Comparison of ENCODE assay signal across 8 mouse cellular contexts in the genomic region with DNA sequence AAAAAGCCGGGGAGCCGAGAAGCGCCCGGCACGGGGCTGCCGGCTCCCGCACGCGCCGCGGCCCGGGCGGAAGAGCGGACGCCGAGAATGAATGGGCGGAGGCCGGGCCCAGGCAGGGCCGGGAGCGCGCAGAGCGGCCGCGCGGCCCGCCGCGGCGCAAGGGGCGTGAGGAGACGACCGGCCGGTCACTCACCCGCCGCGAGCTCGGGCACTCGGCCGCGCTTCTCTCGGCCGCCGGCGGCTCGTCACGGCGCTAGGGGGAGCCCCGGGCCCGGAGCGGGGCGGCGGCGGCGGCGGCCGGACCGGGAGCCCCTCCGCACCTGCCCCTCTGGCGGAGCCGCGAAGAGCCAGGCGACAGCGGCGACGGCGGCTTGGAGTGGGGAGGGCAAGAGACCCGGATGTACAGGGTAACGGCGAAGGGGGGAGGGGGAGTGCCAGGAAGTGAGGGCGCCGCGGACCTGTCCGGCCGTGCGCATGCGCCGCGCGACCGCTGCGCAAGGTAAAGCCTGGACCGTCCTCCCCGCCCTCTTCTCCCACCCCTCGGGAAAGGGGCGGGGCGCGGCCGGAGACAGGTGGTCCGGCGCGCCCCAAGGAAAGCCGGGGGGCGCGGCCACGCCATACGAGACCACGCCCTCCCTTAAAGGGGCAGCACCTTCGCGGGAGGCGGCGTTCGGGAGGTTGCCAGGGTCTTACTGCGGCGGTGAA.
DNase-seq lines count a peak whose midpoint lies in the region; ATAC-seq and TF ChIP-seq lines count a peak whose summit lies in the region.

No protein-coding gene starts in this region.

- peak overlapping the region; percentile 95 for H3K27ac ChIP-seq in forebrain, embryonic 13.5 days
- peak overlapping the region; percentile 99 for H3K27ac ChIP-seq in liver, postnatal 0 days (ENCODE audit: low read depth)
- H3K27ac ChIP-seq in neural tube, embryonic 14.5 days (ENCODE audit: low read depth, low read length), result peak overlapping the region; percentile 93

- H3K4me1 ChIP-seq in E14TG2a.4 (replicated peaks; ENCODE audit: low read depth, low read length), result peaks cover 30% of the 10 kb centered on the region
- peaks cover 29% of the 10 kb centered on the region for H3K4me1 ChIP-seq in forebrain, embryonic 13.5 days
- peaks cover 26% of the 10 kb centered on the region for H3K4me1 ChIP-seq in liver, postnatal 0 days (ENCODE audit: insufficient read depth)
- H3K4me1 ChIP-seq in neural tube, embryonic 14.5 days (ENCODE audit: control insufficient read depth, insufficient read depth, low read length), result peaks cover 10% of the 10 kb centered on the region; the same call in 1 of the 2 replicates

- no peak for TF ChIP-seq EP300 in liver, postnatal 0 days (IDR thresholded peaks at IDR 0.05; ENCODE audit: low read depth)

- H3K36me3 ChIP-seq in E14TG2a.4 (ENCODE audit: insufficient read depth, low read length), result no peaks in the 10 kb centered on the region
- no peaks in the 10 kb centered on the region for H3K36me3 ChIP-seq in forebrain, embryonic 13.5 days (ENCODE audit: poor library complexity, severe bottlenecking)
- no peaks in the 10 kb centered on the region for H3K36me3 ChIP-seq in liver, postnatal 0 days (replicated peaks; ENCODE audit: insufficient read depth, low read length)
- no peaks in the 10 kb centered on the region for H3K36me3 ChIP-seq in neural tube, embryonic 14.5 days (ENCODE audit: control insufficient read depth, insufficient read depth, low read length)

- DNase-seq in c-Kit-positive CD71-positive TER-119-positive erythroid progenitor cells, embryonic 14.5 days (ENCODE audit: low spot score), result peak; percentile 91
- DNase-seq in heart, postnatal 10 days, result peak; percentile 93 to 95
- DNase-seq in large intestine, adult 2 months (ENCODE audit: low read depth, low spot score), result peak; percentile 73
- peak; percentile 96 for DNase-seq in liver, postnatal 0 days
- DNase-seq in testis, postnatal 10 days (ENCODE audit: low spot score), result peak; percentile 98

- peak; percentile 95 for ATAC-seq in forebrain, embryonic 13.5 days
- peak; percentile 93 for ATAC-seq in liver, postnatal 0 days
- peak; percentile 95 for ATAC-seq in neural tube, embryonic 14.5 days (ENCODE audit: low read depth)

- H3K4me2 ChIP-seq in forebrain, embryonic 13.5 days, result peak overlapping the region; percentile 67
- H3K4me2 ChIP-seq in liver, postnatal 0 days (ENCODE audit: low read depth, low read length), result peak overlapping the region; percentile 95
- H3K4me2 ChIP-seq in neural tube, embryonic 14.5 days (ENCODE audit: low read depth, low read length), result peak overlapping the region; percentile 57

- no peak for TF ChIP-seq CTCF in E14TG2a.4 (conservative IDR thresholded peaks at IDR 0.05; ENCODE audit: low read length)
- TF ChIP-seq CTCF in liver, postnatal 0 days (IDR thresholded peaks at IDR 0.05; ENCODE audit: low read depth), result no peak

- H3K9ac ChIP-seq in forebrain, embryonic 13.5 days, result peak overlapping the region; percentile 93
- H3K9ac ChIP-seq in liver, postnatal 0 days (replicated peaks), result peak overlapping the region; percentile 89
- peak overlapping the region; percentile 80 for H3K9ac ChIP-seq in neural tube, embryonic 14.5 days (replicated peaks; ENCODE audit: low read depth, low read length)

- peak overlapping the region; percentile 96 for H3K4me3 ChIP-seq in E14TG2a.4 (replicated peaks; ENCODE audit: low read length)
- peak overlapping the region; percentile 64 for H3K4me3 ChIP-seq in forebrain, embryonic 13.5 days
- H3K4me3 ChIP-seq in liver, postnatal 0 days (ENCODE audit: low read depth, low read length), result peak overlapping the region; percentile 92
- H3K4me3 ChIP-seq in neural tube, embryonic 14.5 days (ENCODE audit: low read depth, low read length), result peak overlapping the region; percentile 75

- under 1% methylated on average over 87 of the region's 104 CpGs for WGBS in forebrain, embryonic 13.5 days
- WGBS in large intestine, adult 2 months, result 1% methylated on average over 101 of the region's 104 CpGs
- under 1% methylated on average over 45 of the region's 104 CpGs for WGBS in liver, postnatal 0 days (ENCODE audit: insufficient replicate concordance)
- under 1% methylated on average over 84 of the region's 104 CpGs for WGBS in neural tube, embryonic 14.5 days

- no peaks in the 10 kb centered on the region for H3K27me3 ChIP-seq in E14TG2a.4 (ENCODE audit: insufficient read depth, low read length)
- no peaks in the 10 kb centered on the region for H3K27me3 ChIP-seq in forebrain, embryonic 13.5 days
- no peaks in the 10 kb centered on the region for H3K27me3 ChIP-seq in liver, postnatal 0 days (ENCODE audit: insufficient read depth, low read length)
- no peaks in the 10 kb centered on the region for H3K27me3 ChIP-seq in neural tube, embryonic 14.5 days (ENCODE audit: control insufficient read depth, insufficient read depth, low read length)

- intact Hi-C loops in heart, postnatal 10 days (cut with DNase I), result loop anchor here (2.0 kb wide), 1 partner anchor 63 kb away; a partner anchor contains a TSS

- no peaks in the 10 kb centered on the region for H3K9me3 ChIP-seq in E14TG2a.4 (ENCODE audit: low read length)
- H3K9me3 ChIP-seq in forebrain, embryonic 13.5 days (replicated peaks), result no peaks in the 10 kb centered on the region
- no peaks in the 10 kb centered on the region for H3K9me3 ChIP-seq in liver, postnatal 0 days (ENCODE audit: low read length)
- no peaks in the 10 kb centered on the region for H3K9me3 ChIP-seq in neural tube, embryonic 14.5 days (ENCODE audit: control insufficient read depth, low read length)

Comparison
In these comparisons a context has a peak if more than half of its experiments do, and no peak if none do; other contexts are left out.
1. Peak in every context shown above with its lines: DNase-seq, ATAC-seq, H3K4me3 ChIP-seq and H3K27ac ChIP-seq.